Mouse (Mus musculus) bone marrow, adult 2 months (tissue): Measurements from ENCODE around the gene Wdr76.
"Not testable (repeated sequence)": the region's sequence is repeated elsewhere in the genome, so short reads cannot be mapped to it uniquely, and the experiment has no call there.

Source experiments
- CTCF ChIP-seq: fragments of 200-500 bp; IDR thresholded peaks from 2 replicates; pipeline ENCODE4 v1.5.1; 2011; ENCODE audit warnings: low read length, control low read depth; ENCODE audit not compliant: control insufficient read depth, insufficient read depth
- POLR2A ChIP-seq: fragments of 200-500 bp; IDR thresholded peaks from 2 replicates; pipeline ENCODE4 v1.6.1; 2011; ENCODE audit warnings: low read depth, mild to moderate bottlenecking, control low read depth, low read length, borderline replicate concordance; ENCODE audit not compliant: control insufficient read depth

DNA sequence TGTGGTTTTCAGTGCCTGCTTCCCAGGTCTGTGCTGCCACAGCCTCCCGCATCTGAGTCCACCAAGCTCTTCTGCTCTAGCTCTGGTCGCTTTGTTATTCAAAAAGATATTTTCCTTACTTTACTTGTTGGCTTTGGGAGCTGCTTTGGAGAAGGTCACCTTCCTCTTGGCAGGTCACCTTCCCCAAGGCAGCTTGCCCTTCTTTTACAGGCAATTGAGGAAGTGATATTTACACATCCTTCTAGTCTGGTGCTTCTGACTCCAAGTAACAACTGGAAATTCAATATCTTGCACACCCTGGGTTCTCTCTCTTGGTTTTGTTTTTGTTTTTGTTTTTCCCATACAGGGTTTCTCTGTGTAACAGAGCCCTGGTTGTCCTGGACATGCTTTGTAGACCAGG is 22.1 kb upstream of the Wdr76 start:
- TF ChIP-seq CTCF, POLR2A: not testable (repeated sequence)
